Mouse (Mus musculus): ENCODE data around the gene Heatr5b. TPM values are rescaled to one million over a fixed set of nuclear protein-coding genes. Genes with fewer than 3 reads are reported as not detected.

Gene Heatr5b
- polyA plus RNA-seq, 1 experiment from 2014 or later, result 14.4 TPM

DNA sequence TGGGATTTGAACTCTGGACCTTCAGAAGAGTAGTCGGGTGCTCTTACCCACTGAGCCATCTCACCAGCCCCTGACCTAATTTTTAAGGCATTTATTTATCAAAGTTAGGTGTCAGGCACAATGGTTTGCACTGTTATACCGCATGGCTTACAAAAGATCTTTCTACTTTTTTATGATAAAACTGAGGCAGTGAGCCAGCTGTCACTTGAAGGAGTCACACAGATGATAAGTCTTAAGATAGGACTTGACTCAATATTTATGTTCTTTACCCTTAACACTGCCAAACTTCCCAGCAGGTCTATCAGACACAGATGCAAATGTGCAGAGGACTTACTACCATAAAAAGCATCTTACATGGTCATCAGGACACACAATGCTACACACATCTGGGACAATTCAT, 62.8 kb downstream of the Heatr5b start:
- Histone ChIP-seq H3K4me3 (ENCODE audit: low read length) (no peak overlapping the region), H3K9ac (ENCODE audit: low read length) (no peak overlapping the region), H3K27me3 (ENCODE audit: control insufficient read depth, insufficient read depth, low read depth, low read length) (no peaks in the 10 kb centered on the region), H3K4me2 (ENCODE audit: low read depth, low read length) (no peak overlapping the region), H3K9me3 (ENCODE audit: control insufficient read depth, low read length) (no peaks in the 10 kb centered on the region), H3K4me1 (replicated peaks; ENCODE audit: control insufficient read depth, insufficient read depth, low read length) (no peaks in the 10 kb centered on the region), H3K36me3 (ENCODE audit: control insufficient read depth, insufficient read depth, low read length) (peaks cover 2% of the 10 kb centered on the region; the same call in 1 of the 2 replicates), H3K27ac (ENCODE audit: low read length) (no peak overlapping the region)
- ATAC-seq (ENCODE audit: low read depth), result no peak
- WGBS, result 51% methylated on average over 2 of the region's 2 CpGs

GRCm38 (mm10) chr17:78770932-78771331, 64.2 kb downstream of the Heatr5b start:
- Histone ChIP-seq H3K9me3 (ENCODE audit: control insufficient read depth, low read length) (no peaks in the 10 kb centered on the region; the same call in 1 of the 2 replicates), H3K4me3 (ENCODE audit: low read length) (no peak overlapping the region), H3K4me2 (ENCODE audit: low read depth, low read length) (no peak overlapping the region), H3K9ac (ENCODE audit: low read length) (no peak overlapping the region), H3K27me3 (ENCODE audit: control insufficient read depth, insufficient read depth, low read depth, low read length) (no peaks in the 10 kb centered on the region), H3K36me3 (ENCODE audit: control insufficient read depth, insufficient read depth, low read length) (peaks cover 5% of the 10 kb centered on the region; the same call in 1 of the 2 replicates), H3K27ac (ENCODE audit: low read length) (no peak overlapping the region), H3K4me1 (replicated peaks; ENCODE audit: control insufficient read depth, insufficient read depth, low read length) (no peaks in the 10 kb centered on the region)
- ATAC-seq (ENCODE audit: low read depth), result no peak
- 48% methylated on average over 7 of the region's 7 CpGs for WGBS

DNA sequence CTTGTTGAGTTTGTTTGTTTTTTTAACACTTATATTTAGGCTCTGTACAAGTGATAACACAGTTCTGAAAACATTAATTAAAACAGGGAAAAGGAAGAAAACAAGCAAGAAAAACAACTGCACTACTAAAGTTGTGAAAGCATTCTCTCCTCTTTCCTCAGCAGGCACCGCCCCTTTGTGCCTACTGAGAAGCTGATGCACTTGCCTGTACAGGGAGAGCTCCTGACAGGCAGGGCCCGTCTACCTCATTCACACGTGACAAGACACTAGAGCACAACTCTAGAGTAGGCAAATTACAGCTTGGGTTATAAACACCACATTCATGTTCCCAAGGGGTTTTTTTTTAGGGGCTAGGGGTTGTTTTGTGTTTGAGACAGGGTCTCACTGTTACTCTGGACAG, 65.8 kb downstream of the Heatr5b start:
- no peak overlapping the region for H3K4me3 ChIP-seq (ENCODE audit: low read length)
- no peak overlapping the region for H3K27ac ChIP-seq (ENCODE audit: low read length)
- no peak for ATAC-seq (ENCODE audit: low read depth)
- no peak overlapping the region for H3K4me2 ChIP-seq (ENCODE audit: low read depth, low read length)
- H3K9ac ChIP-seq (ENCODE audit: low read length), result no peak overlapping the region
- H3K9me3 ChIP-seq (ENCODE audit: control insufficient read depth, low read length), result no peaks in the 10 kb centered on the region; the same call in 1 of the 2 replicates
- H3K4me1 ChIP-seq (replicated peaks; ENCODE audit: control insufficient read depth, insufficient read depth, low read length), result no peaks in the 10 kb centered on the region
- H3K36me3 ChIP-seq (ENCODE audit: control insufficient read depth, insufficient read depth, low read length), result peaks cover 8% of the 10 kb centered on the region
- 70% methylated on average over 3 of the region's 3 CpGs for WGBS
- H3K27me3 ChIP-seq (ENCODE audit: control insufficient read depth, insufficient read depth, low read depth, low read length), result no peaks in the 10 kb centered on the region

GRCm38 (mm10) chr17:78768937-78769336, 66.2 kb downstream of the Heatr5b start:
- Histone ChIP-seq H3K36me3 (ENCODE audit: control insufficient read depth, insufficient read depth, low read length) (peaks cover 12% of the 10 kb centered on the region), H3K27me3 (ENCODE audit: control insufficient read depth, insufficient read depth, low read depth, low read length) (no peaks in the 10 kb centered on the region), H3K4me2 (ENCODE audit: low read depth, low read length) (no peak overlapping the region), H3K27ac (ENCODE audit: low read length) (no peak overlapping the region), H3K9ac (ENCODE audit: low read length) (no peak overlapping the region), H3K9me3 (ENCODE audit: control insufficient read depth, low read length) (no peaks in the 10 kb centered on the region; the same call in 1 of the 2 replicates), H3K4me1 (replicated peaks; ENCODE audit: control insufficient read depth, insufficient read depth, low read length) (no peaks in the 10 kb centered on the region), H3K4me3 (ENCODE audit: low read length) (no peak overlapping the region)
- no peak for ATAC-seq (ENCODE audit: low read depth)
- 51% methylated on average over 2 of the region's 2 CpGs for WGBS

GRCm38 (mm10) chr17:78767546-78767945, 67.6 kb downstream of the Heatr5b start:
- 69% methylated on average over 8 of the region's 8 CpGs for WGBS
- Histone ChIP-seq H3K4me3 (ENCODE audit: low read length) (no peak overlapping the region), H3K9ac (ENCODE audit: low read length) (no peak overlapping the region), H3K27me3 (ENCODE audit: control insufficient read depth, insufficient read depth, low read depth, low read length) (no peaks in the 10 kb centered on the region), H3K27ac (ENCODE audit: low read length) (no peak overlapping the region), H3K9me3 (ENCODE audit: control insufficient read depth, low read length) (no peaks in the 10 kb centered on the region; the same call in 1 of the 2 replicates), H3K36me3 (ENCODE audit: control insufficient read depth, insufficient read depth, low read length) (peaks cover 12% of the 10 kb centered on the region), H3K4me1 (replicated peaks; ENCODE audit: control insufficient read depth, insufficient read depth, low read length) (no peaks in the 10 kb centered on the region), H3K4me2 (ENCODE audit: low read depth, low read length) (no peak overlapping the region)
- no peak for ATAC-seq (ENCODE audit: low read depth)

DNA sequence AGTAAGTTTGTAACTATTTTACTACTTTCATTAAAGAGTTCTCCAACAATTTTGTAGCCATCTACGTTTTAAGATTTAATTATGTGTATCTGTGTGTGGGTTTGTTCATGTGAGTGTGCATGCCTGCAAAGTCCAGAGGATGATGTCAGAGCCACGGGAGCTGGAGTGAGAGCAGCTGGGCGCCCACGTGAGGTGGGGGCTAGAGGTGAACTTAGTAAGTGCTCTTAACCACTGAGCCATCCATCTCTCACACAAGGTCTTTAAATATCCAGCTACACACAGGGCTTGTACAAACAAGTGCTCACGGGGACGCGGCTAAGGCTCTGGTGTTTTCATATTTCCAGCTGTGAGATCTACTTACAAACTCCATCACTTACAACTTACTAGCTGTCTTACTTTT, 69.1 kb downstream of the Heatr5b start:
- Histone ChIP-seq H3K4me1 (replicated peaks; ENCODE audit: control insufficient read depth, insufficient read depth, low read length) (no peaks in the 10 kb centered on the region), H3K36me3 (ENCODE audit: control insufficient read depth, insufficient read depth, low read length) (peaks cover 14% of the 10 kb centered on the region), H3K9me3 (ENCODE audit: control insufficient read depth, low read length) (no peaks in the 10 kb centered on the region; the same call in 1 of the 2 replicates), H3K4me3 (ENCODE audit: low read length) (no peak overlapping the region), H3K4me2 (ENCODE audit: low read depth, low read length) (no peak overlapping the region), H3K27me3 (ENCODE audit: control insufficient read depth, insufficient read depth, low read depth, low read length) (no peaks in the 10 kb centered on the region), H3K9ac (ENCODE audit: low read length) (no peak overlapping the region), H3K27ac (ENCODE audit: low read length) (no peak overlapping the region)
- no peak for ATAC-seq (ENCODE audit: low read depth)
- WGBS, result 63% methylated on average over 7 of the region's 7 CpGs

GRCm38 (mm10) chr17:78763272-78763671, 71.9 kb downstream of the Heatr5b start:
- 87% methylated on average over 5 of the region's 5 CpGs for WGBS
- Histone ChIP-seq H3K4me3 (ENCODE audit: low read length) (no peak overlapping the region), H3K4me1 (replicated peaks; ENCODE audit: control insufficient read depth, insufficient read depth, low read length) (no peaks in the 10 kb centered on the region), H3K36me3 (ENCODE audit: control insufficient read depth, insufficient read depth, low read length) (peaks cover 14% of the 10 kb centered on the region), H3K4me2 (ENCODE audit: low read depth, low read length) (no peak overlapping the region), H3K9ac (ENCODE audit: low read length) (no peak overlapping the region), H3K27ac (ENCODE audit: low read length) (no peak overlapping the region), H3K9me3 (ENCODE audit: control insufficient read depth, low read length) (no peaks in the 10 kb centered on the region; the same call in 1 of the 2 replicates), H3K27me3 (ENCODE audit: control insufficient read depth, insufficient read depth, low read depth, low read length) (no peaks in the 10 kb centered on the region)
- ATAC-seq (ENCODE audit: low read depth), result no peak

DNA sequence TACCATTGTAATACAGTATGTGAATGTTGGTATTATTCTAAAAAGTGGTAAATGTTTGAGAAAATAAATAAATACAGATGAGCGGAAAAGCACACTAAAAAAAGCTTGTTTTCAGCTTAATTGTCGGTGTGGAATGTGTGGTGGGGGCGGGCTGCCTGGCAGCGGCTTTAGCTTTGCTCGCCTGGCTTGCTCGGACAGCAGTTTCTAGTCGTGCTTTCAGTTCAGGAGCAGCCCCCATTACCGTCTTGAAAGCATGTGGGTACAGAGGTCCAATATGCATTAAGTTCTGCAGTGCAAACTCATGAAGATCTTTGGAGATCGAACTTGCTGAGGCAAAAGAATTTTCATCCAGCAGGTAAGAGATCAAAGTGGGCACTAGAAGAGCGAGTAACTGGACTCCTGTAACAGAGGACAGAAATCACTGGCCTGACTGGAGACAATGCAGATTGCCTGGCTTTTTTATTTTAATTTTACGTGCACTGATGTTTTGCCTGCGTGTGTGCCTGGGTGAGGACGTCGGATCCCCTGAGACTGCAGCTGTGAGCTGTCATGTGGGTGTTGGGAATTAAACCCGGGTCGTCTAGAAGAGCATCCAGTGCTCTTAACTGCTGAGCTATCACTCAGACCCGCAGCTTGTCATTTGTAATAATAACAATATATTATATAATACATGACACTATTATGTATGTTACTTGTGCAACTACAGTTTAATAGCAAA, 82.1 kb downstream of the Heatr5b start:
- Histone ChIP-seq H3K4me1 (replicated peaks; ENCODE audit: control insufficient read depth, insufficient read depth, low read length) (0 out of 2 replicates have a peak, but pooled peaks cover 2% of the 10 kb centered on the region), H3K36me3 (ENCODE audit: control insufficient read depth, insufficient read depth, low read length) (peaks cover 2% of the 10 kb centered on the region; the same call in 1 of the 2 replicates), H3K9me3 (ENCODE audit: control insufficient read depth, low read length) (no peaks in the 10 kb centered on the region), H3K9ac (ENCODE audit: low read length) (no peak overlapping the region), H3K27ac (ENCODE audit: low read length) (no peak overlapping the region), H3K4me2 (ENCODE audit: low read depth, low read length) (no peak overlapping the region), H3K4me3 (ENCODE audit: low read length) (no peak overlapping the region), H3K27me3 (ENCODE audit: control insufficient read depth, insufficient read depth, low read depth, low read length) (no peaks in the 10 kb centered on the region)
- no peak for ATAC-seq (ENCODE audit: low read depth)
- WGBS, result 54% methylated on average over 17 of the region's 17 CpGs

- no peak for ATAC-seq (ENCODE audit: low read depth)
- H3K4me3 ChIP-seq (ENCODE audit: low read length), result no peak overlapping the region
- H3K4me1 ChIP-seq (replicated peaks; ENCODE audit: control insufficient read depth, insufficient read depth, low read length), result 0 out of 2 replicates have a peak, but pooled peaks cover 2% of the 10 kb centered on the region
- no peaks in the 10 kb centered on the region for H3K9me3 ChIP-seq (ENCODE audit: control insufficient read depth, low read length)
- peaks cover 2% of the 10 kb centered on the region; the same call in 1 of the 2 replicates for H3K36me3 ChIP-seq (ENCODE audit: control insufficient read depth, insufficient read depth, low read length)
- no peak overlapping the region for H3K4me2 ChIP-seq (ENCODE audit: low read depth, low read length)
- no peak overlapping the region for H3K9ac ChIP-seq (ENCODE audit: low read length)
- 66% methylated on average over 10 of the region's 10 CpGs for whole genome bisulfite sequencing
- no peak overlapping the region for H3K27ac ChIP-seq (ENCODE audit: low read length)
- H3K27me3 ChIP-seq (ENCODE audit: control insufficient read depth, insufficient read depth, low read depth, low read length), result no peaks in the 10 kb centered on the region
These were observed 83.1 kb downstream of the Heatr5b start for GRCm38 (mm10) chr17:78752064-78752463.

Measured in lung, embryonic 16.5 days (tissue).